Mouse (Mus musculus) liver, adult 2 months (tissue): ENCODE data around the gene Slc5a6.

Experiments used
- CTCF ChIP-seq: fragments of 200-500 bp; IDR thresholded peaks from 2 replicates; pipeline ENCODE4 v1.5.1; 2011; ENCODE audit warnings: low read depth, low read length, control low read depth
- POLR2A ChIP-seq: fragments of 200-500 bp; IDR thresholded peaks from 2 replicates; pipeline ENCODE4 v1.6.1; 2011; ENCODE audit warnings: low read length, control low read depth; ENCODE audit not compliant: insufficient read depth; ENCODE audit errors: extremely low read depth

DNA sequence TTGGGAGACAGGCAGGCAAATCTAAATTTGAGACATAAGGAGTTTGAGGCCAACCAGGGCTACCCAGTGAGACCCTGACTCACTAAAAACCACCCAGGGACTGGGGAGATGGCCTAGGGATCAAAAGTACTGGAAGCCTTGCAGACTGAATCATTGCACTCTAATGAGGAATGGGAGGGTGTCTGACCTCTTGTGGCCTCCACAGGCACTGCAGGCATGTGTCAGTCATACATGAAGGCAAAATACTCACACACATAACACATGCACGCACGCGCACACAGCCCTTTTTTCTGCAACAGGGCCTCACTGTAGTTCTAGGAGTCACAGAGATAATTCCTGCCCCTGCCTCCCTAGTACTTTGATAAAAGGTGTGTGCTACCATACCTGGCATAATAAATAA, 32.7 kb upstream of the Slc5a6 start:
- TF ChIP-seq CTCF (peak; percentile 80), POLR2A (no peak)
